Mouse (Mus musculus) cortical plate, adult 2 months (tissue): ENCODE data around the gene Emx2. TPM values are rescaled to one million over a fixed set of nuclear protein-coding genes. Genes with fewer than 3 reads are reported as not detected.

Source experiments
- H3K27ac ChIP-seq: fragments of 200-500 bp; 2 replicates; pipeline ENCODE4 v1.5.1; 2012; ENCODE audit warnings: low read length, control low read depth, inconsistent platforms; ENCODE audit not compliant: insufficient read depth
- H3K4me1 ChIP-seq: fragments of 200-500 bp; 2 replicates; pipeline ENCODE4 v1.6.1; 2011; ENCODE audit warnings: low read length; ENCODE audit not compliant: control insufficient read depth, insufficient read depth
- H3K4me3 ChIP-seq: fragments of 200-500 bp; 2 replicates; pipeline ENCODE4 v1.5.1; 2011; ENCODE audit warnings: mild to moderate bottlenecking, low read length, control low read depth; ENCODE audit not compliant: insufficient read depth
- CTCF ChIP-seq: fragments of 200-500 bp; IDR thresholded peaks from 2 replicates; pipeline ENCODE4 v1.5.1; 2011; ENCODE audit warnings: mild to moderate bottlenecking, control low read depth, low read length; ENCODE audit not compliant: insufficient read depth; ENCODE audit errors: extremely low read depth
- POLR2A ChIP-seq: fragments of 200-500 bp; IDR thresholded peaks from 2 replicates; pipeline ENCODE4 v1.6.1; 2011; ENCODE audit warnings: mild to moderate bottlenecking, low read length, control low read depth; ENCODE audit not compliant: insufficient read depth; ENCODE audit errors: extremely low read depth
- polyA plus RNA-seq: library from polyadenylated mRNA; depleted of rRNA; stranded (reverse); fragments of >200 nt; gene quantifications from 2 replicates; pipeline ENCODE4 v1.2.3, GENCODE M21; 2012

The Emx2 gene
- polyA plus RNA-seq, 1 experiment, result 12.4 TPM

- Histone ChIP-seq H3K27ac (no peak overlapping the region), H3K4me3 (no peak overlapping the region), H3K4me1 (no peaks in the 10 kb centered on the region)
- no peak for TF ChIP-seq POLR2A
- no peak for TF ChIP-seq CTCF
These were observed 4.6 kb upstream of the Emx2 start for GRCm38 (mm10) chr19:59453591-59453990.

GRCm38 (mm10) chr19:59454196-59454595 is 4.0 kb upstream of the Emx2 start:
- Histone ChIP-seq H3K4me1 (no peaks in the 10 kb centered on the region), H3K27ac (no peak overlapping the region), H3K4me3 (no peak overlapping the region)
- TF ChIP-seq POLR2A (no peak), CTCF (peak; percentile 90)

GRCm38 (mm10) chr19:59455671-59456070 is 2.5 kb upstream of the Emx2 start:
- Histone ChIP-seq H3K27ac (no peak overlapping the region), H3K4me1 (no peaks in the 10 kb centered on the region), H3K4me3 (no peak overlapping the region)
- TF ChIP-seq POLR2A, result no peak
- no peak for TF ChIP-seq CTCF

- Histone ChIP-seq H3K4me1 (no peaks in the 10 kb centered on the region), H3K27ac (0 out of 2 replicates have a peak overlapping the region, but pooled peaks have one; percentile 47), H3K4me3 (peak overlapping the region; percentile 64)
- no peak for TF ChIP-seq CTCF
- TF ChIP-seq POLR2A, result no peak
These were observed 894 bp upstream of the Emx2 start for GRCm38 (mm10) chr19:59457011-59457945.

- TF ChIP-seq CTCF (no peak), POLR2A (no peak)
- Histone ChIP-seq H3K4me1 (no peaks in the 10 kb centered on the region), H3K27ac (no peak overlapping the region), H3K4me3 (peak overlapping the region; percentile 64)
These were observed 567 bp downstream of the Emx2 start for GRCm38 (mm10) chr19:59458743-59459135.

GRCm38 (mm10) chr19:59459158-59459781 is 1.1 kb downstream of the Emx2 start:
- TF ChIP-seq POLR2A (no peak), CTCF (no peak)
- H3K27ac ChIP-seq, result peak overlapping the region; percentile 88
- no peaks in the 10 kb centered on the region for H3K4me1 ChIP-seq
- peak overlapping the region; percentile 64 for H3K4me3 ChIP-seq

GRCm38 (mm10) chr19:59459811-59460241 is 1.7 kb downstream of the Emx2 start:
- TF ChIP-seq CTCF (no peak), POLR2A (no peak)
- Histone ChIP-seq H3K4me3 (peak overlapping the region; percentile 64), H3K27ac (peak overlapping the region; percentile 88), H3K4me1 (no peaks in the 10 kb centered on the region)

GRCm38 (mm10) chr19:59460328-59461115 is 2.4 kb downstream of the Emx2 start:
- Histone ChIP-seq H3K27ac (no peak overlapping the region; the same call in 1 of the 2 replicates), H3K4me3 (peak overlapping the region; percentile 64), H3K4me1 (no peaks in the 10 kb centered on the region)
- TF ChIP-seq CTCF (no peak), POLR2A (no peak)

- H3K4me3 ChIP-seq, result peak overlapping the region; percentile 10; the same call in 1 of the 2 replicates
These were observed 3.6 kb downstream of the Emx2 start for GRCm38 (mm10) chr19:59461481-59462421.

More at GRCm38 (mm10) chr19:59461481-59462421, 3.6 kb downstream of the Emx2 start:
- 0 out of 2 replicates have a peak overlapping the region, but pooled peaks have one; percentile 53 for H3K27ac ChIP-seq
- TF ChIP-seq POLR2A (no peak), CTCF (no peak)
- H3K4me1 ChIP-seq, result no peaks in the 10 kb centered on the region
